Mouse (Mus musculus) spleen, postnatal 0 days (tissue): Measurements from ENCODE around the gene Klk1b26. TPM values are rescaled to one million over a fixed set of nuclear protein-coding genes. Genes with fewer than 3 reads are reported as not detected.

Source experiments
- polyA plus RNA-seq: library from polyadenylated mRNA; unstranded; fragments of >200 nt; fragmentation: Nextera tagmentation; extraction: Ambion mirVana; gene quantifications from 2 replicates; pipeline ENCODE4 v1.2.1, GENCODE M21; 2015

Klk1b26 gene
- polyA plus RNA-seq: not detected in 2 replicates

GRCm38 (mm10) chr7:44011868-44012267 lies at the start of gene Klk1b26:
TSS of gene Klk1b26 (plus strand) at chr7:44012168.

GRCm38 (mm10) chr7:43966451-43966850 lies 45.5 kb upstream of the Klk1b26 start, which contains the start of gene Klk1b1:
TSS of gene Klk1b1 (plus strand) at chr7:43966751.

GRCm38 (mm10) chr7:43975761-43976160 lies 36.2 kb upstream of the Klk1b26 start, which contains the start of gene Klk1b9:
TSS of gene Klk1b9 (plus strand) at chr7:43976061.

GRCm38 (mm10) chr7:43995577-43995976 lies 16.4 kb upstream of the Klk1b26 start, which contains the start of gene Klk1b11:
TSS of gene Klk1b11 (plus strand) at chr7:43995877.

GRCm38 (mm10) chr7:44051990-44052389 lies 40.0 kb downstream of the Klk1b26 start, which contains the start of gene Klk1b27:
TSS of gene Klk1b27 (plus strand) at chr7:44052290.

Other genes with a start within 250 kb of the Klk1b26 start
- not detected in 2 replicates for gene Klk12, start 243.3 kb upstream of the Klk1b26 start, polyA plus RNA-seq
- gene Klk11, start 237.6 kb upstream of the Klk1b26 start, polyA plus RNA-seq: not detected in 2 replicates
- 2.0 and 2.6 TPM in 2 replicates for gene Klk10, start 231.1 kb upstream of the Klk1b26 start, polyA plus RNA-seq
- gene Klk9, start 220.3 kb upstream of the Klk1b26 start, polyA plus RNA-seq: not detected in 2 replicates
- 5.9 and 6.4 TPM in 2 replicates for gene Klk8, start 214.6 kb upstream of the Klk1b26 start, polyA plus RNA-seq
- not detected in 2 replicates for gene Klk7, start 200.9 kb upstream of the Klk1b26 start, polyA plus RNA-seq
- gene Klk6, start 187.7 kb upstream of the Klk1b26 start, polyA plus RNA-seq: not detected in 2 replicates
- gene Klk5, start 170.2 kb upstream of the Klk1b26 start, polyA plus RNA-seq: not detected in 2 replicates
- not detected in 2 replicates for gene Klk4, start 131.0 kb upstream of the Klk1b26 start, polyA plus RNA-seq
- not detected in 2 replicates for gene Klk15, start 78.4 kb upstream of the Klk1b26 start, polyA plus RNA-seq
- not detected in 2 replicates for gene Klk1b8, start 61.5 kb upstream of the Klk1b26 start, polyA plus RNA-seq
- not detected in 2 replicates for gene Klk1b1, start 45.4 kb upstream of the Klk1b26 start, polyA plus RNA-seq
- not detected in 2 replicates for gene Klk1b9, start 36.1 kb upstream of the Klk1b26 start, polyA plus RNA-seq
- gene Klk1b11, start 16.3 kb upstream of the Klk1b26 start, polyA plus RNA-seq: not detected in 2 replicates
- not detected in 2 replicates for gene Klk1b27, start 40.1 kb downstream of the Klk1b26 start, polyA plus RNA-seq
- gene Klk1b21, start 90.2 kb downstream of the Klk1b26 start, polyA plus RNA-seq: not detected in 2 replicates
- not detected in 2 replicates for gene Klk1b22, start 100.5 kb downstream of the Klk1b26 start, polyA plus RNA-seq
- gene Klk1b16, start 124.6 kb downstream of the Klk1b26 start, polyA plus RNA-seq: not detected in 2 replicates
- not detected in 2 replicates for gene Klk1b24, start 176.1 kb downstream of the Klk1b26 start, polyA plus RNA-seq
- gene Klk1b3, start 186.0 kb downstream of the Klk1b26 start, polyA plus RNA-seq: not detected in 2 replicates
- not detected in 2 replicates for gene Klk1b4, start 195.3 kb downstream of the Klk1b26 start, polyA plus RNA-seq
- not detected in 2 replicates for gene Klk1b5, start 203.8 kb downstream of the Klk1b26 start, polyA plus RNA-seq
- gene Klk1, start 213.2 kb downstream of the Klk1b26 start, polyA plus RNA-seq: 3.1 and 6.4 TPM in 2 replicates
- not detected in 2 replicates for gene Gm36864, start 224.0 kb downstream of the Klk1b26 start, polyA plus RNA-seq
- gene 1700028J19Rik, start 234.5 kb downstream of the Klk1b26 start, polyA plus RNA-seq: 0.97 and 1.3 TPM in 2 replicates
- gene 2410002F23Rik, start 234.6 kb downstream of the Klk1b26 start, polyA plus RNA-seq: 47.8 and 54.6 TPM in 2 replicates
- not detected in 2 replicates for gene Acp4, start 245.2 kb downstream of the Klk1b26 start, polyA plus RNA-seq
- gene Gm15517, start 249.3 kb downstream of the Klk1b26 start, polyA plus RNA-seq: not detected in 2 replicates